Mouse (Mus musculus): ENCODE measurements around the gene Sh3bp5l.

DNA sequence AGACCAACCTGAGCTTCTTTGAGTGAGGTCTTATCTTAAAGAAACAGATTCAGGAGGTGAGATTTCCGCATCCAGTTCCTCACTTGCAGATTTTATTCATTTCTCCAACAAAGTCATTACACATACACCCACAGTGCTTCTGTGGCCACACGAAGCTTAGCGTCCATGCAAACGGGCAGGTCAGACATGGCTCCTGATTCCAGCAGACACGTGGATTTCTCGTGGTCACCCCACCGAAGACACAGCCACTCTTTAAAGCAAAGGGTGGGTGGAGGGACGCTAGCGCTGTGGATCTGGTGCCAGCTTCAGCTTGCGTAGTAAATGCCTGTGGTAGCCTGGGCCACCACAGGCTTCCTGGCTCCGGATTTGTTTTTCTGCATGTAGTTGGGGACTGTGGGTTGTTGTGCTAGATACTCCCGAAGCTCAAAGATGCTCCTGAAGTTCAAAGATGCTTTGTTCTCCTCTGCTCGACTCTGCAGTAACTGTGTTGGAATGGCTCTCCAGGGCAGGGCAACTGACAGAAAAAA, 48.5 kb upstream of the Sh3bp5l start:
- TF ChIP-seq TAL1 (IDR thresholded peaks at IDR 0.05; ENCODE audit: low read length) (no peak), GATA1 (IDR thresholded peaks at IDR 0.05; ENCODE audit: low read length) (no peak)
